Mouse (Mus musculus): ENCODE results near the gene Rasgrf2. TPM values are rescaled to one million over a fixed set of nuclear protein-coding genes. Genes with fewer than 3 reads are reported as not detected.
A peak's percentile ranks its signal among the peaks of the same experiment; 100 is the strongest.

The Rasgrf2 gene
- polyA plus RNA-seq, 1 experiment from 2014 or later: not detected

GRCm38 (mm10) chr13:91928605-91929389, 202.7 kb downstream of the Rasgrf2 start:
- ATAC-seq (ENCODE audit: insufficient read depth): no peak
- Histone ChIP-seq H3K27me3 (ENCODE audit: insufficient read depth, low read length) (no peaks in the 10 kb centered on the region), H3K9ac (no peak overlapping the region), H3K36me3 (ENCODE audit: insufficient read depth) (no peaks in the 10 kb centered on the region), H3K4me1 (ENCODE audit: insufficient read depth) (no peaks in the 10 kb centered on the region), H3K27ac (ENCODE audit: low read depth) (no peak overlapping the region), H3K4me3 (ENCODE audit: low read depth, low read length) (no peak overlapping the region), H3K4me2 (no peak overlapping the region), H3K9me3 (ENCODE audit: low read depth, low read length) (no peaks in the 10 kb centered on the region)
- peak; percentile 33 for TF ChIP-seq CTCF (IDR thresholded peaks at IDR 0.05; ENCODE audit: low read depth)
- no peak for DNase-seq
- 63% methylated on average over 4 of the region's 4 CpGs for WGBS

GRCm38 (mm10) chr13:91921010-91921409, 210.4 kb downstream of the Rasgrf2 start:
- H3K9ac ChIP-seq: no peak overlapping the region
- DNase-seq: no peak
- H3K27ac ChIP-seq (ENCODE audit: low read depth): no peak overlapping the region
- WGBS: 47% methylated on average over 3 of the region's 3 CpGs
- H3K4me2 ChIP-seq: no peak overlapping the region
- no peaks in the 10 kb centered on the region for H3K9me3 ChIP-seq (ENCODE audit: low read depth, low read length)
- no peak for ATAC-seq (ENCODE audit: insufficient read depth)
- no peak for TF ChIP-seq CTCF (IDR thresholded peaks at IDR 0.05; ENCODE audit: low read depth)
- H3K4me1 ChIP-seq (ENCODE audit: insufficient read depth): no peaks in the 10 kb centered on the region
- no peaks in the 10 kb centered on the region for H3K27me3 ChIP-seq (ENCODE audit: insufficient read depth, low read length)
- no peak overlapping the region for H3K4me3 ChIP-seq (ENCODE audit: low read depth, low read length)
- no peaks in the 10 kb centered on the region for H3K36me3 ChIP-seq (ENCODE audit: insufficient read depth)

- Histone ChIP-seq H3K36me3 (ENCODE audit: insufficient read depth) (no peaks in the 10 kb centered on the region), H3K4me3 (ENCODE audit: low read depth, low read length) (no peak overlapping the region), H3K9ac (no peak overlapping the region), H3K4me2 (no peak overlapping the region), H3K9me3 (ENCODE audit: low read depth, low read length) (no peaks in the 10 kb centered on the region), H3K4me1 (ENCODE audit: insufficient read depth) (no peaks in the 10 kb centered on the region), H3K27me3 (ENCODE audit: insufficient read depth, low read length) (no peaks in the 10 kb centered on the region), H3K27ac (ENCODE audit: low read depth) (no peak overlapping the region)
- 85% methylated on average over 5 of the region's 5 CpGs for WGBS
- TF ChIP-seq CTCF (IDR thresholded peaks at IDR 0.05; ENCODE audit: low read depth): no peak
- ATAC-seq (ENCODE audit: insufficient read depth) (no peak), DNase-seq (no peak)
These were observed 212.7 kb downstream of the Rasgrf2 start for GRCm38 (mm10) chr13:91918764-91919163.

GRCm38 (mm10) chr13:91917835-91918234, 213.6 kb downstream of the Rasgrf2 start:
- WGBS: 89% methylated on average over 2 of the region's 2 CpGs
- H3K4me1 ChIP-seq (ENCODE audit: insufficient read depth): no peaks in the 10 kb centered on the region
- no peaks in the 10 kb centered on the region for H3K27me3 ChIP-seq (ENCODE audit: insufficient read depth, low read length)
- H3K9me3 ChIP-seq (ENCODE audit: low read depth, low read length): no peaks in the 10 kb centered on the region
- DNase-seq (no peak), ATAC-seq (ENCODE audit: insufficient read depth) (no peak)
- H3K4me3 ChIP-seq (ENCODE audit: low read depth, low read length): no peak overlapping the region
- H3K4me2 ChIP-seq: no peak overlapping the region
- no peak for TF ChIP-seq CTCF (IDR thresholded peaks at IDR 0.05; ENCODE audit: low read depth)
- no peak overlapping the region for H3K27ac ChIP-seq (ENCODE audit: low read depth)
- no peaks in the 10 kb centered on the region for H3K36me3 ChIP-seq (ENCODE audit: insufficient read depth)
- H3K9ac ChIP-seq: no peak overlapping the region

GRCm38 (mm10) chr13:91916308-91916707, 215.1 kb downstream of the Rasgrf2 start:
- no peak overlapping the region for H3K27ac ChIP-seq (ENCODE audit: low read depth)
- ATAC-seq (ENCODE audit: insufficient read depth) (0 out of 2 replicates have a peak, but pooled peaks have one; percentile 16), DNase-seq (no peak)
- no peaks in the 10 kb centered on the region for H3K27me3 ChIP-seq (ENCODE audit: insufficient read depth, low read length)
- H3K4me2 ChIP-seq: no peak overlapping the region
- no peaks in the 10 kb centered on the region for H3K9me3 ChIP-seq (ENCODE audit: low read depth, low read length)
- H3K36me3 ChIP-seq (ENCODE audit: insufficient read depth): no peaks in the 10 kb centered on the region
- H3K4me3 ChIP-seq (ENCODE audit: low read depth, low read length): no peak overlapping the region
- H3K4me1 ChIP-seq (ENCODE audit: insufficient read depth): no peaks in the 10 kb centered on the region
- no peak for TF ChIP-seq CTCF (IDR thresholded peaks at IDR 0.05; ENCODE audit: low read depth)
- no peak overlapping the region for H3K9ac ChIP-seq
- 75% methylated on average over 5 of the region's 5 CpGs for WGBS

- no peaks in the 10 kb centered on the region for H3K27me3 ChIP-seq (ENCODE audit: insufficient read depth, low read length)
- H3K4me3 ChIP-seq (ENCODE audit: low read depth, low read length): no peak overlapping the region
- H3K36me3 ChIP-seq (ENCODE audit: insufficient read depth): no peaks in the 10 kb centered on the region
- DNase-seq (peak; percentile 42), ATAC-seq (ENCODE audit: insufficient read depth) (peak; percentile 55; the same call in 1 of the 2 replicates)
- no peak overlapping the region for H3K4me2 ChIP-seq
- H3K9ac ChIP-seq: no peak overlapping the region
- no peak overlapping the region for H3K27ac ChIP-seq (ENCODE audit: low read depth)
- WGBS: 67% methylated on average over 6 of the region's 6 CpGs
- H3K9me3 ChIP-seq (ENCODE audit: low read depth, low read length): no peaks in the 10 kb centered on the region
- H3K4me1 ChIP-seq (ENCODE audit: insufficient read depth): no peaks in the 10 kb centered on the region
- TF ChIP-seq CTCF (IDR thresholded peaks at IDR 0.05; ENCODE audit: low read depth): peak; percentile 42
These were observed 215.7 kb downstream of the Rasgrf2 start for GRCm38 (mm10) chr13:91915582-91916239.

- Histone ChIP-seq H3K9ac (no peak overlapping the region), H3K27ac (ENCODE audit: low read depth) (no peak overlapping the region), H3K36me3 (ENCODE audit: insufficient read depth) (no peaks in the 10 kb centered on the region), H3K27me3 (ENCODE audit: insufficient read depth, low read length) (no peaks in the 10 kb centered on the region), H3K4me3 (ENCODE audit: low read depth, low read length) (no peak overlapping the region), H3K4me2 (no peak overlapping the region), H3K9me3 (ENCODE audit: low read depth, low read length) (no peaks in the 10 kb centered on the region), H3K4me1 (ENCODE audit: insufficient read depth) (no peaks in the 10 kb centered on the region)
- TF ChIP-seq CTCF (IDR thresholded peaks at IDR 0.05; ENCODE audit: low read depth): no peak
- 72% methylated on average over 4 of the region's 4 CpGs for WGBS
- ATAC-seq (ENCODE audit: insufficient read depth) (no peak), DNase-seq (no peak)
These were observed 216.3 kb downstream of the Rasgrf2 start for GRCm38 (mm10) chr13:91915192-91915581.
